Mouse (Mus musculus): ENCODE measurements at regions not wholly inside any gene's neighbourhood (a gene's known extent, or its start where the extent isn't known, plus 50 kb on each side); places are given as distances from the start of the nearest gene placed in this dataset.

GRCm38 (mm10) chr17:81261957-81262356 is 179.6 kb upstream of the Gm11096 start:
- TF ChIP-seq POLR2A (IDR thresholded peaks at IDR 0.05; ENCODE audit: low read depth, low read length) (no peak), CTCF (IDR thresholded peaks at IDR 0.05; ENCODE audit: extremely low read depth, insufficient read depth, insufficient read length, insufficient replicate concordance) (no peak)

All from spleen, adult 2 months (tissue).